Mouse (Mus musculus) c-Kit-positive CD71-positive TER-119-positive erythroid progenitor cells, embryonic 14.5 days (primary cell): ENCODE data around the gene Olfr1272.
"Not testable (repeated sequence)": the region's sequence is repeated elsewhere in the genome, so short reads cannot be mapped to it uniquely, and the experiment has no call there.

ENCODE experiments used
- DNase-seq: peaks from one replicate; pipeline ENCODE4 v3.0.0-alpha.2; 2013; ENCODE audit warnings: low spot score

The Olfr1272 gene

DNA sequence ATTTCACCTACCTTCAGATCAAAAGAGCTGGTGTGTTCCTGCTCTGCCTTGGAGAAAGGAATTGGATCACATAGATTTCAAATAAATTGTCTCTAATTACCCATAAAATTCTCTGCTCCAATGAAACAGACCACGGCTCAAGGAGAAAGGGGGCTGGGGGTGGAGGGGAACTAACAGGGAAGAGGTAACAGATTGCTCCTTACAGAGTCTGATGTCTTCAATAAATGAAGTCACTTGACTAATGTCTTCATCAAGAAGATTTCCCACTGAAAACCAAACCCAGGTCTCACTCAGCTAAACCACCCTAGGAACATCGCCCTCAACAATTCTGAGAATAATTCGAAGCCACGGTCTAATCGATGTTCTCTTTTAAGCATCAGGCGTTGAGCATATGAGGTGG is at the start of gene Olfr1272:
Olfr1272 (minus strand) TSS at position 101 of the 400 bp plus-strand sequence.
- no peak for DNase-seq

DNA sequence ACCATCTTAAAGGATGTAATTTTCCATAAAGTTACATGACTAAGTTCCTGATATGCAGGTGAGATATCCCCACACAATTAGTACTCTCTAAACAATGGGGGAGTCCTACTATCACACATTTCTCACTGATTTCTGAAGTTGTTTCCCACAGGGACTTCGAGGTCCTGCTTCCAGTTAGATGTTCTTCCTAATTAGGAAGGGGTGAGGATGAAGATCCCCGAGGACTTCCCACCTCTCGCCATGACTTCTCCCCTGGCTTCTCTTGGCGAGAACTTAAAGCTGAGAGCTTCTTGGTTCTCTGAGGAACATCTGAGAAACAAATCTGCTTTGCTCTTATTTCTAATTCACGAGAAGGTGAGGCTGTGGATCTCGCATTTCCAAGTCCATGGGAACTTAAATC is 29.3 kb upstream of the Olfr1272 start, which contains the start of gene Gm13769:
Gm13769 (plus strand) TSS at position 301 of the 400 bp plus-strand sequence.
- not testable (repeated sequence) for DNase-seq

DNA sequence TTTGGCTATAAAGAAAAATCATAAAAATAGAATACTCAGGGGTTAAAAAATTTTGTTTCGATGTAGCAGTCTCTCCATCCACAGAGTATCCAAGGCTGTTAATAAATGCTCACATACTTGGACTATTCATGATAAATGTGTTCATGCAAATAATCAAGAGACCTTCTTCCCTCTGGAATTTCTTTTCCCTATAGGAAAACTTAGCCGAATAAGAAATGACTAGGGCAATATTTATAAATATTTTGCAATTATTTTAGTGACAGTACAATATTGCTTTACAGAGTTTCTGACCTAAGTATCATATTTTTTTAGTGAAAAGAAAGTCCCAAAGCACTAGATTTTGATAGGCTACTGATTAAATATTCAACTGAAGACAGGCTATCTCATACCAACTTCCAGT is 21.7 kb downstream of the Olfr1272 start, which contains the start of gene Olfr1271:
Olfr1271 (minus strand) TSS at position 101 of the 400 bp plus-strand sequence.
- DNase-seq: no peak

DNA sequence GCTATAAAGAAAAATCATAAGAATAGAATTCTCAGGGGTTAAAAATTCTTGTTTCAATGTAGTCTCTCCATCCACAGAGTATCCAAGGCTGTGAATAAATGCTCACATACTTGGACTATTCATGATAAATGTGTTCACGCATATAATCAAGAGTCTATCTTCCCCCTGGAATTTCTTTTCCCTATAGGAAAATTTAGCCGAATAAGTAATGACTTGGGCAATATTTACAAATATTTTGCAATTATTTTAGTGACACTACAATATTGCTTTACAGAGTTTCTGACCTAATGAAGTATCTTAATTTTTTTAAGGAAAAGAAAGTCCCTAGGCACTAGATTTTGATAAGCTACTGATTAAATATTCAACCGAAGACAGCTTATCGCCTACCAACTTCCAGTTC is 35.1 kb downstream of the Olfr1272 start, which contains the start of gene Olfr142:
Olfr142 (minus strand) TSS at position 101 of the 400 bp plus-strand sequence.
- DNase-seq: no peak
